Mouse (Mus musculus): ENCODE data around the gene Nkx6-2.

DNA sequence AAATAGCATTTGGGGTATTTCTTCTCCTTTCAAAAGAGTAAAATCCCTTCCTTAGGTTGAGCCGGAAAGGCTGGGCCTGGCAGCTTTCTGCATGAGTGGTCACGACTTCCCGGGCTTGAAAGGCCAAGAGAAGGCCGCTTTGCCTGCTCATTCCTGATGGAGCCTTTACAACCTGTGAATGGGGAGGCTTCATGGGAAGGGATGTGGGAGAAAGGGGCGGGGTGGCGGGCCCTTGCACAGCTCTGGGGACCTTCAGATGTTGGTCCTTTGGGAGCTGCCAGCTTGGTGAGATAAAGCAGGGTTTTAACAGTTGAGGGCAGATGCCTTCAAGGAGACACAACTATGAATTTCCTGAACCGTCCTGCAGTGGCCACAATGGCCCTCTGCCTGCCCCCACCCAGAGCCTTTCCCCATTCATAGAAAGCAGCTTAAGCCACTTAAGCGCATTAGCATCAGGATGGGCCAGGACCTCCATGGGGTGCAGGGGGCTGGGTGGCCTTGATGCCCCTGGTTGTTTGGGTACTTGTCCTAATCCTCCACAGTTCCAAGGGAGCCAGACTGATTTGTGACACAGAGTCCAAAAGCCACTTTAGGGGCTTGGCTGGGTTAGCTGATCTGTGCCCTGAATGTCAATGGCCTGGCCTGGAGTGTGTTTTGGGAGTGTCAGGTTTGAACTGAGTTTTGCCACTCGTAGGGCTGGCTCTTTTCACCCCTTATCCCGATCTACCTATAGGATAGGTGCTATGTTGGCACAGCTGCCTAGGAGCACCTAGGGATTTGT, 25.7 kb downstream of the Nkx6-2 start:
- TF ChIP-seq CTCF (IDR thresholded peaks at IDR 0.05; ENCODE audit: low read depth, low read length) = no peak
- TF ChIP-seq POLR2A (IDR thresholded peaks at IDR 0.05; ENCODE audit: extremely low read depth, insufficient read depth, low read length) = no peak

All from liver, adult 2 months (tissue).